ENCODE assay signal across 8 mouse cellular contexts in the genomic region with DNA sequence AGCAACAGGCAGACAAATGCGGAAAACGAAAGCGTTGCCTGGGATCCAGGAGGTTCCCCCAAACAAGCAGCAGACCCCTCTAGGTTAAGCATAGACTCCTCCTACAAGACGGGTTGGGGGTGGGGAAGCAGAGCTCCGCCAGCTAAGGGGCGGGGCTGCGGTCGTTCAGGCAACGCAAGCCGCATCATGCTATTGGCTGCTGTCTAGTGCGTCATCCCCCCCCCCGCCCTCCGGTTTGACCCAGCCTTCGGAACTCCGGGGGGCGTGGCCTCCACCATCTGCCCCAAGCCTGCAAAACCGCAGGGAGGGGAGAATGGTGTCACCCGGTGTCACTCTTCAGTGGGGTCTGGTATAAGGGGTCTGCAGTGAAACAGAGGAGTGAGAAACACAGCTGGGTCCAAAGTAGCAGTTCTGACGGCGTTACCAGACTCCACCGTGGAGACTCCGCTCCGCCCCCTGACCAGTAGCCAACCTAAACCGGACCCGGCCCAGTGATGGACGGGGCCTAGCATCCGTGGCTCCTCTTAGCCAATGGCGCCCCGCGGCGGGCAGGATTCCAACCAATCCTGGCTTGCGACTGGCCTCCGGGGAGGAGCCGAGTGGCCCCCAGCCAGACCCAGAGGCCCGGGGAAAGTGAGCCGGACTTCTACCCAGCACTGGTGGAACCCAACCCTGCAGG. TPM values are rescaled to one million over a fixed set of nuclear protein-coding genes. Genes with fewer than 3 reads are reported as not detected.
DNase-seq lines count a peak whose midpoint lies in the region; ATAC-seq and TF ChIP-seq lines count a peak whose summit lies in the region.

A gene (plus strand): TSS at position 613 of the 679 bp plus-strand sequence.

- peak within 1 kb of the TSS; percentile 63 for H3K4me2 ChIP-seq in hindbrain, postnatal 0 days (ENCODE audit: low read depth, low read length)

- peak within 1 kb of the TSS; percentile 85 for H3K27ac ChIP-seq in hindbrain, postnatal 0 days
- H3K27ac ChIP-seq in left cerebral cortex, adult 2 months = peak within 1 kb of the TSS; percentile 78

- H3K27me3 ChIP-seq in hindbrain, postnatal 0 days (ENCODE audit: insufficient read depth, low read length) = no peaks in the 10 kb centered on the region

- peak; percentile 95 for DNase-seq in WW6 (ENCODE audit: low read depth, low spot score)
- peak; percentile 99 for DNase-seq in cerebellum, postnatal 4 days (ENCODE audit: low spot score in 2 of 2)
- peak; percentile 100 for DNase-seq in gastrocnemius, adult 18-20 months (ENCODE audit: low spot score)
- DNase-seq in hindbrain, postnatal 0 days (ENCODE audit: low spot score) = peak; percentile 98
- DNase-seq in left cerebral cortex, adult 2 months (ENCODE audit: extremely low spot score in 1 of 2, low spot score in 2 of 2) = peak; percentile 96 to 98
- DNase-seq in right cerebral cortex, adult 2 months (ENCODE audit: low spot score in 2 of 2) = peak; percentile 97 to 98
- DNase-seq in urinary bladder, postnatal 14 days (ENCODE audit: low spot score) = peak; percentile 100

- H3K4me3 ChIP-seq in hindbrain, postnatal 0 days (ENCODE audit: low read length) = peak within 1 kb of the TSS; percentile 49
- peak within 1 kb of the TSS; percentile 60 for H3K4me3 ChIP-seq in left cerebral cortex, adult 2 months

- intact Hi-C loops in left cerebral cortex, adult 2 months (cut with DNase I) = loop anchor here (1.0 kb wide), 2 partner anchors 17 to 26 kb away; a partner anchor contains a TSS

- 0 out of 2 replicates have a peak, but pooled peaks have one; percentile 9 for TF ChIP-seq CTCF in hindbrain, postnatal 0 days (IDR thresholded peaks at IDR 0.05; ENCODE audit: low read depth)
- TF ChIP-seq CTCF in left cerebral cortex, adult 2 months (IDR thresholded peaks at IDR 0.05) = no peak

- peak within 1 kb of the TSS; percentile 59 for H3K9ac ChIP-seq in hindbrain, postnatal 0 days (replicated peaks; ENCODE audit: low read length)

- peak; percentile 95 for ATAC-seq in hindbrain, postnatal 0 days
- ATAC-seq in megakaryocyte, adult 5-6 weeks (ENCODE audit: poor library complexity, severe bottlenecking) = peak; percentile 77

- peaks cover 7% of the 10 kb centered on the region; the same call in 1 of the 2 replicates for H3K36me3 ChIP-seq in hindbrain, postnatal 0 days (ENCODE audit: insufficient read depth, low read length)

- WGBS in hindbrain, postnatal 0 days = under 1% methylated on average over 36 of the region's 36 CpGs

- H3K9me3 ChIP-seq in hindbrain, postnatal 0 days (ENCODE audit: low read length) = no peaks in the 10 kb centered on the region

- H3K4me1 ChIP-seq in hindbrain, postnatal 0 days (ENCODE audit: insufficient read depth, low read length) = no peaks in the 10 kb centered on the region

RNA-seq across cellular contexts. Expression of the gene that starts here (rescaled TPM):
- total RNA-seq in gastrocnemius, adult 18-20 months (2021) = 1 to 10 TPM; 3.0 to 4.0 TPM
- total RNA-seq in hindbrain, postnatal 0 days (2014; rRNA removed) = 5.0 and 6.3 TPM in 2 replicates
- polyA plus RNA-seq in hindbrain, postnatal 0 days (2015; fragmentation: Nextera tagmentation; extraction: Ambion mirVana) = 7.9 and 8.4 TPM in 2 replicates
- total RNA-seq in left cerebral cortex, adult 2 months (2021) = 1 to 10 TPM; 3.3 TPM
- total RNA-seq in megakaryocyte, adult 5-6 weeks (2015) = 5.8 and 7.8 TPM in 2 replicates
- total RNA-seq in megakaryocyte, adult 5-6 weeks (2017) = 11.1 and 11.6 TPM in 2 replicates

Comparison
In these comparisons a context has a peak if more than half of its experiments do, and no peak if none do; other contexts are left out.
1. Peak in every context shown above with its lines: DNase-seq, ATAC-seq, H3K4me3 ChIP-seq and H3K27ac ChIP-seq.